Mouse (Mus musculus) forebrain, embryonic 15.5 days (tissue): ENCODE data around the gene Olfr1225. TPM values are rescaled to one million over a fixed set of nuclear protein-coding genes. Genes with fewer than 3 reads are reported as not detected.
"Not testable (repeated sequence)": the region's sequence is repeated elsewhere in the genome, so short reads cannot be mapped to it uniquely, and the experiment has no call there.

Experiments used
- ATAC-seq: fragments of 200-750 bp; cut with Nextera tagmentation; replicated peaks from 2 replicates; pipeline ENCODE4 v1.8.0; 2017; ENCODE audit warnings: mild to moderate bottlenecking, moderate TSS enrichment, moderate library complexity
- H3K27ac ChIP-seq: fragments of 300-500 bp; sonication (generic); replicated peaks from 2 replicates; pipeline ENCODE4 v1.5.1; 2015; ENCODE audit warnings: mild to moderate bottlenecking, inconsistent platforms
- H3K27me3 ChIP-seq: fragments of 300-500 bp; sonication (generic); 2 replicates; pipeline ENCODE4 v1.6.1; 2015; ENCODE audit warnings: inconsistent platforms
- H3K36me3 ChIP-seq: fragments of 300-500 bp; sonication (generic); 2 replicates; pipeline ENCODE4 v1.6.1; 2015; ENCODE audit warnings: mild to moderate bottlenecking, inconsistent platforms
- H3K4me1 ChIP-seq: fragments of 300-500 bp; sonication (generic); 2 replicates; pipeline ENCODE4 v1.6.1; 2015; ENCODE audit warnings: inconsistent platforms
- H3K4me2 ChIP-seq: fragments of 300-500 bp; sonication (generic); replicated peaks from 2 replicates; pipeline ENCODE4 v1.6.1; 2015; ENCODE audit warnings: mild to moderate bottlenecking, inconsistent platforms
- H3K4me3 ChIP-seq: fragments of 300-500 bp; sonication (generic); 2 replicates; pipeline ENCODE4 v1.5.1; 2015; ENCODE audit warnings: mild to moderate bottlenecking, inconsistent platforms
- H3K9ac ChIP-seq: fragments of 300-500 bp; sonication (generic); replicated peaks from 2 replicates; pipeline ENCODE4 v1.6.1; 2015; ENCODE audit warnings: mild to moderate bottlenecking, inconsistent platforms
- H3K9me3 ChIP-seq: fragments of 300-500 bp; sonication (generic); 2 replicates; pipeline ENCODE4 v1.6.1; 2016; ENCODE audit warnings: inconsistent platforms
- WGBS: fragments of 180-500 bp; shearing (Covaris S2); methylation state at CpG from one replicate; pipeline ENCODE4 v1.1.7; 2015; ENCODE audit warnings: mixed read lengths; 5-methylcytosine and 5-hydroxymethylcytosine counted together
- polyA plus RNA-seq: library from polyadenylated mRNA; unstranded; fragments of >200 nt; fragmentation: Nextera tagmentation; extraction: Ambion mirVana; gene quantifications from 2 replicates; pipeline ENCODE4 v1.2.1, GENCODE M21; 2015

The Olfr1225 gene
- polyA plus RNA-seq, result not detected in 2 replicates

- no peak within 1 kb of the TSS for H3K9ac ChIP-seq
- H3K4me2 ChIP-seq, result no peak within 1 kb of the TSS
- H3K27me3 ChIP-seq, result no peaks in the 10 kb centered on the region
- no peak within 1 kb of the TSS for H3K27ac ChIP-seq
- no peaks in the 10 kb centered on the region for H3K4me1 ChIP-seq
- no peak within 1 kb of the TSS for H3K4me3 ChIP-seq
- ATAC-seq, result no peak
- 94% methylated on average over 1 of the region's 1 CpGs for whole genome bisulfite sequencing
- no peaks in the 10 kb centered on the region for H3K9me3 ChIP-seq
- no peaks in the 10 kb centered on the region for H3K36me3 ChIP-seq
Measured at GRCm38 (mm10) chr2:89174569-89174968, at the start of gene Olfr1225. Gene Olfr1225, minus strand, starts transcription at chr2:89174669.

DNA sequence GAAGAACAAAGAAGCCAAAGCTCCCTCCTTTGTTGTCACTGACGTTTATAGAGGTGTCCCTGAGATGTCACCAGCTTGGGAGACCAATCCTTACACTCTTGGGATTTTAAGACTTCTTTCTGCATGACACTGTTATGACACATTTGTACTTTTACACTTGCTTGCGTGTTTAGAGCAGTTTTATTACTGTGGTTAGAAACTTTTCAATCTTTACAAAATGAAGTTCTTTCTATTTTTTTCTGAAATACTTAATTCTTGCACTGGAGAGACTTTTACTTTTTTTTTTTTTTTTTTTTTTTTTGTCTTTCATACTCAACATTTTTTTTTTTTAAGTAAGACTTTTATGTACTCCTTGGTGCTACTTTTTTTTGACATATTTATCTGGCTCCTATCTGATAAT lies 25.5 kb upstream of the Olfr1225 start, which contains the start of gene Olfr1226:
Olfr1226 (minus strand) TSS at position 101 of the 400 bp plus-strand sequence.
- no peak within 1 kb of the TSS for H3K4me3 ChIP-seq
- H3K27ac ChIP-seq, result no peak within 1 kb of the TSS
- no peaks in the 10 kb centered on the region for H3K9me3 ChIP-seq
- H3K9ac ChIP-seq, result no peak within 1 kb of the TSS
- H3K4me1 ChIP-seq, result no peaks in the 10 kb centered on the region
- WGBS, result 63% methylated on average over 2 of the region's 2 CpGs
- no peaks in the 10 kb centered on the region for H3K27me3 ChIP-seq
- H3K4me2 ChIP-seq, result no peak within 1 kb of the TSS
- no peak for ATAC-seq
- H3K36me3 ChIP-seq, result no peaks in the 10 kb centered on the region

GRCm38 (mm10) chr2:89196325-89196982 lies 22.0 kb upstream of the Olfr1225 start:
- Histone ChIP-seq H3K36me3 (no peaks in the 10 kb centered on the region), H3K9ac (no peak overlapping the region), H3K4me2 (no peak overlapping the region), H3K9me3 (no peaks in the 10 kb centered on the region), H3K4me3 (no peak overlapping the region), H3K27me3 (no peaks in the 10 kb centered on the region), H3K27ac (no peak overlapping the region), H3K4me1 (no peaks in the 10 kb centered on the region)
- no peak for ATAC-seq
- WGBS, result 93% methylated on average over 3 of the region's 3 CpGs

GRCm38 (mm10) chr2:89164711-89165110 lies 9.8 kb downstream of the Olfr1225 start:
- ATAC-seq, H3K27ac ChIP-seq, H3K4me2 ChIP-seq, H3K4me3 ChIP-seq, H3K36me3 ChIP-seq, H3K27me3 ChIP-seq, H3K9ac ChIP-seq, H3K4me1 ChIP-seq, H3K9me3 ChIP-seq: not testable (repeated sequence)
- WGBS, result 91% methylated on average over 4 of the region's 4 CpGs

DNA sequence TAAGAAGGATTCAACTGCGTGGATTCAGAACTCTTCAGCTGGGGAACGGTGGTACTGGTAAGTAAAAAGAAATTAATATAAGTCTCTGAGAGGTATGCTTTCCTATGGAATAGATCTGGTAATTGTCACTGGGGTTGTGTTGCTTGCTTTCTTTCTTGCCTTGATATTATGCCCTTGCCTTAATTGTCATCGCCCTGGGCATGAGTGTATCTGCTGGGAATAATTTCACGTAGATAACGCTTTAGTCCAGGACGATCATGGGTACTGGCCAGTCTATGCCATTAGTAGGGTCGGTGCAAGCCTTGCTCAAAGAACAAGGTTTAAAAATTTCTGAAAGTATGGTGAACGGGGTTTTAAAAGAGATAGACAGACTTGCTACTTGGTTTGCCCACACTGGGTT lies 10.5 kb downstream of the Olfr1225 start, which contains the start of gene Olfr1224-ps1:
Olfr1224-ps1 (minus strand) TSS at position 101 of the 400 bp plus-strand sequence.
- not testable (repeated sequence) for H3K4me1 ChIP-seq, H3K27ac ChIP-seq, H3K9ac ChIP-seq, H3K4me3 ChIP-seq, H3K36me3 ChIP-seq, ATAC-seq, H3K4me2 ChIP-seq, H3K9me3 ChIP-seq, H3K27me3 ChIP-seq
- WGBS, result 96% methylated on average over 8 of the region's 8 CpGs

GRCm38 (mm10) chr2:89151460-89151859 lies 23.0 kb downstream of the Olfr1225 start, which contains the start of gene Olfr1223:
Gene Olfr1223, minus strand, starts transcription at chr2:89151560.
- no peaks in the 10 kb centered on the region for H3K9me3 ChIP-seq
- H3K36me3 ChIP-seq, result no peaks in the 10 kb centered on the region
- H3K4me2 ChIP-seq, result no peak within 1 kb of the TSS
- no peak for ATAC-seq
- 80% methylated on average over 1 of the region's 1 CpGs for WGBS
- H3K9ac ChIP-seq, result no peak within 1 kb of the TSS
- H3K4me1 ChIP-seq, result no peaks in the 10 kb centered on the region
- no peak within 1 kb of the TSS for H3K4me3 ChIP-seq
- H3K27me3 ChIP-seq, result no peaks in the 10 kb centered on the region
- H3K27ac ChIP-seq, result no peak within 1 kb of the TSS

DNA sequence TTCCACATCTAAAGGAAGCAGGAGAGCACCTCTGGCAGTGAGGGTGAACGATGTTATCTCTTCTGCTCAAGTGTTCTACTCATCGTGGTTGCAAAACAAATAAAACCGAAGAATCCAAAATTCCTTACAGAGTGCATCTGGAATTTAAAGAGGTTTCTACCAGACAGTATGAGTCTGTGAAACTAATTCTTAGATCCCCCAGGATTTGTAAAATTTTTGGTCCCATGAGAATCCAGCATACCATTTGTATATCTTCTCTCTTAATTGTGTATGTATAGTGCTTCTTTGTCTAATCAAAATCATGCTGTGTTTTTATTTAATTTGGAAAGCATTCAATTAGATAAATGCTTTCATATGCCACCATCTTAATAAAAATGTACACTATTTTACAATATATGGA lies 41.5 kb downstream of the Olfr1225 start, which contains the start of gene Olfr1222:
Olfr1222 (minus strand) TSS at position 101 of the 400 bp plus-strand sequence.
- Histone ChIP-seq H3K9me3 (no peaks in the 10 kb centered on the region), H3K36me3 (no peaks in the 10 kb centered on the region), H3K9ac (no peak within 1 kb of the TSS), H3K4me1 (no peaks in the 10 kb centered on the region), H3K4me2 (no peak within 1 kb of the TSS), H3K27ac (no peak within 1 kb of the TSS), H3K27me3 (no peaks in the 10 kb centered on the region), H3K4me3 (no peak within 1 kb of the TSS)
- 84% methylated on average over 3 of the region's 3 CpGs for WGBS
- ATAC-seq, result no peak

Other genes starting within 250 kb of the Olfr1225 start
- gene Olfr1211, start 236.6 kb downstream of the Olfr1225 start, polyA plus RNA-seq, result not detected in 2 replicates
- not detected in 2 replicates for gene Olfr1212, start 220.7 kb downstream of the Olfr1225 start, polyA plus RNA-seq
- not detected in 2 replicates for gene Gm13762, start 194.4 kb downstream of the Olfr1225 start, polyA plus RNA-seq
- not detected in 2 replicates for gene Olfr1214, start 182.0 kb downstream of the Olfr1225 start, polyA plus RNA-seq
- gene Olfr1215, start 167.7 kb downstream of the Olfr1225 start, polyA plus RNA-seq, result not detected in 2 replicates
- not detected in 2 replicates for gene Olfr1216, start 156.3 kb downstream of the Olfr1225 start, polyA plus RNA-seq
- gene Olfr1217, start 142.6 kb downstream of the Olfr1225 start, polyA plus RNA-seq, result not detected in 2 replicates
- gene Olfr1218, start 113.5 kb downstream of the Olfr1225 start, polyA plus RNA-seq, result not detected in 2 replicates
- gene Olfr1219, start 91.2 kb downstream of the Olfr1225 start, polyA plus RNA-seq, result not detected in 2 replicates
- gene Olfr1220, start 67.8 kb downstream of the Olfr1225 start, polyA plus RNA-seq, result not detected in 2 replicates
- gene Olfr1221, start 57.4 kb downstream of the Olfr1225 start, polyA plus RNA-seq, result not detected in 2 replicates
- gene Olfr1222, start 41.6 kb downstream of the Olfr1225 start, polyA plus RNA-seq, result not detected in 2 replicates
- gene Olfr1223, start 23.1 kb downstream of the Olfr1225 start, polyA plus RNA-seq, result not detected in 2 replicates
- not detected in 2 replicates for gene Olfr1224-ps1, start 10.6 kb downstream of the Olfr1225 start, polyA plus RNA-seq
- gene Olfr1226, start 25.4 kb upstream of the Olfr1225 start, polyA plus RNA-seq, result not detected in 2 replicates
- not detected in 2 replicates for gene Olfr1228, start 79.4 kb upstream of the Olfr1225 start, polyA plus RNA-seq
- gene Olfr1229, start 113.3 kb upstream of the Olfr1225 start, polyA plus RNA-seq, result not detected in 2 replicates
- gene Olfr1230, start 122.6 kb upstream of the Olfr1225 start, polyA plus RNA-seq, result not detected in 2 replicates
- not detected in 2 replicates for gene Olfr1231, start 132.4 kb upstream of the Olfr1225 start, polyA plus RNA-seq
- not detected in 2 replicates for gene Olfr1232, start 155.0 kb upstream of the Olfr1225 start, polyA plus RNA-seq
- not detected in 2 replicates for gene Olfr1233, start 167.7 kb upstream of the Olfr1225 start, polyA plus RNA-seq
- gene Olfr1234, start 190.2 kb upstream of the Olfr1225 start, polyA plus RNA-seq, result not detected in 2 replicates
- not detected in 2 replicates for gene Olfr1238, start 235.0 kb upstream of the Olfr1225 start, polyA plus RNA-seq
- not detected in 2 replicates for gene Olfr1239, start 245.7 kb upstream of the Olfr1225 start, polyA plus RNA-seq